Mouse (Mus musculus): ENCODE data around the gene Mthfsd.

DNA sequence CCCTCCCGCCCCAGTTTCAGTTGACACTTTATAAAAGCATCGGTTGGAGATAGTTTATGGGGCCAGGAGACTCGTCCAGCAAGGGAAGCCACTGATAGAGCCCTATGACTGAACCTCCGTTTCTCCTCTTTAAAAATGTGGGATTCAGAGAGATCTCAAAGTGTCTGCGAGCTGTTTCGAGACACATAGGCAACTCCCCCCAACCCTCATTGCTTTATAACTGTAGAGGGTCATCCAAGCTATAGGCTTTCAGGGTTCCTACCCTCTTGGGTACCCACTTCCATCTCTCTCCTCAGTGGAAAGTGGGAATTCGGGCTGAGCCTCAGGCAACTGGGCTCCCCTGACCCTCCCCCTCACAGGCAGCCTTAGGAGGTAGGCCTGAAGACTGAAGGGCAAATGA is 26.8 kb downstream of the Mthfsd start:
- TF ChIP-seq POLR2A (IDR thresholded peaks at IDR 0.05; ENCODE audit: insufficient read length, low read depth) (no peak), CEBPB (IDR thresholded peaks at IDR 0.05; ENCODE audit: insufficient read depth, poor library complexity, severe bottlenecking) (no peak), REST (IDR thresholded peaks at IDR 0.05; ENCODE audit: insufficient read depth, insufficient read length) (no peak), USF1 (IDR thresholded peaks at IDR 0.05; ENCODE audit: low read depth) (no peak), SRF (IDR thresholded peaks at IDR 0.05; ENCODE audit: control insufficient read depth, insufficient read length, low read depth) (no peak), E2F4 (IDR thresholded peaks at IDR 0.05; ENCODE audit: insufficient read depth) (no peak), POLR2AphosphoS2 (IDR thresholded peaks at IDR 0.05; ENCODE audit: insufficient read length, low read depth) (no peak), TCF12 (IDR thresholded peaks at IDR 0.05; ENCODE audit: insufficient read depth, poor library complexity, severe bottlenecking) (no peak)
